Mouse (Mus musculus) c-Kit-positive CD71-negative TER-119-negative erythroid progenitor cells, embryonic 14.5 days (primary cell): Measurements from ENCODE around the gene Prph.
"Not testable (repeated sequence)": the region's sequence is repeated elsewhere in the genome, so short reads cannot be mapped to it uniquely, and the experiment has no call there.

Experiments
- DNase-seq: peaks from one replicate; pipeline ENCODE4 v3.0.0-alpha.2; 2013; ENCODE audit warnings: low read depth

Prph gene

DNA sequence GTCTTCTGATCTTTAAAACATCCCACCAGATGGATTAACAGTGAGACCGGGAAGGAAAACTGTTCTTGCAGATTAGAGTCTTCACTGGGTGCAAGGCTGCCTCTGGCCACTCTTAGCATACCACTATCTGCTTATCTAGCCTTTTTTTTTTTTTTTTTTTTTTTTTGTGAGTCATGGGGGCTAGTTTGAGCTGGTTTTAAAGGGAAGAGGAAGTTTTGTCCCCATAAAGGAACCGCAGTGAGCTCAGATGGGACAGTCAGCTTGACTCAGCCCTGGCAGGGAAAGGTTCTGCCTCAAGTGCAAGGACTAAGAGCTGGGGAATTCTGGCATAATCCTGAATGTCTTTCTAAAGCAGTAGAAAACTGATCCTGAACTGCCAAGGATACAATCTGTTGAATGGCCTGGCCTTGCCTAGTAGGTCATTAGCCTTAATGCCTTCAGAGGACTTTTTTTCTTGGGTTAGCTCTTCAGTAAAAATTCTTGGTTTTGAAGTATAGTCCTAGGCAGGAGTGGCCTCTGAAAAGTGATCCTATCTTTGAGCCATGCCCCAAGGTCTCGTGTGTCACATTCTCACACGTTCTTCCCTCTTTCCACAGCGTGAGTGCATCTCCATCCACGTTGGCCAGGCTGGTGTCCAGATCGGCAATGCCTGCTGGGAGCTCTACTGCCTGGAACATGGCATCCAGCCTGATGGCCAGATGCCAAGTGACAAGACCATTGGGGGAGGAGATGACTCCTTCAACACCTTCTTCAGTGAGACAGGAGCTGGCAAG, 21.3 kb upstream of the Prph start:
- no peak for DNase-seq

DNA sequence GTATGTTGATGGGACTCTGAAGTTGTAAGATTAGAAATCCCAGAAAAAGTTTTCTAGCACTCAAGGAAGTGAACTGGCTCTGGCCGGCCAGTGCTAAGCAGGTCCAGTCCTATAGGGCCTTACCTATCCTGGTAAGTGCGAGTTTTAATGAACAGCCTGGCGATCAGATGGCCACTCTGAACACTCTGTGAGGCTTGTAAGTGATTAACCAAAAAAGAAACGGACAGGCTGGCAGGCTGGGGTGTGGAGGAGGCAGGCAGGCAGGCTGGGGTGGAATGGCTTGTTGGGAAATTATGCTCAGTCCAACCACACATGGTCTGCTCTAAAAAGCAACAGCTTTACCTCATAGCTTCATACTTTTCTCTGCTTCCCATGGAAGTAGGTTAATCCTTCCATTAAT, 19.5 kb upstream of the Prph start:
- no peak for DNase-seq

GRCm38 (mm10) chr15:99036249-99036905, 18.6 kb upstream of the Prph start:
- no peak for DNase-seq

DNA sequence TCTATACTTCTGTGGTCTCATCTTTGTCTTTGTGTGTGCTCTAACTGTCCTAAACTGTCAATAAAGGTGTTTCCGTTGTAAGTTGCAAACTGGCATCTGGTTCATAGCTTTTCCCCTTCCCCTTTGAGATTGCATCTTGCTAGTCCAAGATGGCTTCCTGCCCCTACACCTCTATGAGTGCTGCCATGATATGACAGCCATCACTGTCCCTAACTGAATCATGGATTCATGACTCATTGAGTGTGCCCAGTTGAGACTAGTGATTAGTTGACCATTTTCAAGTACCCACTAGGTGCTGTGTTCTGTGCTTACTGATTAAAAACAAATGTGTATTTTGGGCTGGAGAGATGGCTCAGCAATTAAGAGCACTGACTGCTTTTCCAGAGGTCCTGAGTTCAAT, 16.9 kb upstream of the Prph start:
- DNase-seq: no peak

DNA sequence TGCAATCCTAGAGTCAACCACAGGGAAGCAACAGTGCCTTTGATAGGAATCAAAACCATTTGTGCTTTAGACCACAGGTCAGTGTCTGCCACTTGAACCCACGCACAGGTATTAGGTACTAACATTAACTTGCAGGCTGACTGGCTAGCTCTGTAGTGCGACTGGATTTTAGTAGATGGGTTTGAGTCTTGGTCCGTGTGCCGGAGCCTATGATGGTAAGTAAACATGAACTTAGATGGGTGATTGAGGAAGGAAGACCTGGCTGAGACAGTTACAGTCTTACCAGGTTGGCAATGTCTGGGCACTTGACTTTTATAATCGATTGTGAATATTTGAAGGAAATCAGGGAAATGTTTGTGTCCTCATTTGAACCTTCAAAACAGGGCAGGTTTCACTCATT, 16.2 kb upstream of the Prph start:
- no peak for DNase-seq

DNA sequence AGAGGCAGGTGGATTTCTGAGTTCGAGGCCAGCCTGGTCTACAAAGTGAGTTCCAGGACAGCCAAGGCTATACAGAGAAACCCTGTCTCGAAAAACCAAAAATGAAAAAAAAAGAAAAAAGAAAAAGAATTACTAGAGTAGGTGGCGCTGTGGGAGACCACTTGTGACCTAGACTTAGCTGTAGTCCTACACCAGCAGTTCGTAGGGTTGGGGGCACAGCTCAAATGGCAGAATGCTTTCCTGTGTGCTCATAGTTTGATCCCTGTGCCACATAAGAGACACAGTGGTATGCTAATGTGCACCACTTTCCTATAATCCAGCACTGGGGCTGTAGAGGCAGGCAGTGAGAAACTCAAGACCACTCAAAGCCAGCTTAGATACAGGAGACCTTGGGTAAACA, 15.7 kb upstream of the Prph start:
- DNase-seq: no peak

DNA sequence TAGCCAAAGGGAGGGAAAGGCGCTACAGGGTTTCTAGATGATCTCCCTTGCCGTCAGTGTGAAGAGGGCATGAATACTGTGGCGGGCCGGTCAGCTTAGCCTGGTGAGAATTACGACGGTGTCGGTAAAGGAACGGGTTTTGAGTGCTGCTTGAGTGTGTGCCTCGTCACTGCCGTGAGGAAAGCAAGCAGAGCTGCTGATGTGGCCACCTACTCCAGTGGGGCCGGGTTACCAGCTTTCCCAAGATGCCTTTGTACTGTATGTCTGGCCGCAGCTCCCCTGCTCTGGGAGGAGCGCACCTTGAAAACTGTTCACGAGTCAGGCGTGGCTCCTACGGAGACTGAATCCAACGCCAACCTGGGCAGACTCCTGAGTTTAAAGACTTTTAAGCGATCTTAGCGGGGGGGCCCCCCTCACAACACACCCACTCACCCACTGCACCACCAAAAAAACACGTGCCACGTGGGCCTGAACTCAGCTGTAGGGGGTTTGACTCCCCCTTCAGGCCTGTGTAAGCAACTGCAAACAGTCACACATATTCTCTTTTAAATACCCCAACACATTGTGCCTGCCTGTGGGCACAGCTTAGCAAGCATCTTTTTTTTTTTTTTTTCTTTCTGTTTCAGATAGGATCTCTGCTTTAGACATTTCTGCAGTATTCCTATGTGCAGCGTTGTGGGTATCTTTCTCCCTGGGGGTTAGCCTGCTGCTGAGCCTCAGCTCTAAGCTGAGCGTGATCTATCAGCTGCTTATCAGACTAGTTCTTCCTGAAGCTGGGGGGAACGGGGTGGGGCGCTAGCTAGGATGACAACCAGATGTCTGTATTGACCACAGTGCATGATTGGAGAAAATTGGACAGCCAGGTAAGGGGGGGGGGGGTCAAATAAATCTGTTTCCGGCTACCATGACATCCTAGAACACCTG, 14.7 kb upstream of the Prph start:
- DNase-seq: no peak

GRCm38 (mm10) chr15:99040920-99041856, 13.8 kb upstream of the Prph start:
- no peak for DNase-seq

DNA sequence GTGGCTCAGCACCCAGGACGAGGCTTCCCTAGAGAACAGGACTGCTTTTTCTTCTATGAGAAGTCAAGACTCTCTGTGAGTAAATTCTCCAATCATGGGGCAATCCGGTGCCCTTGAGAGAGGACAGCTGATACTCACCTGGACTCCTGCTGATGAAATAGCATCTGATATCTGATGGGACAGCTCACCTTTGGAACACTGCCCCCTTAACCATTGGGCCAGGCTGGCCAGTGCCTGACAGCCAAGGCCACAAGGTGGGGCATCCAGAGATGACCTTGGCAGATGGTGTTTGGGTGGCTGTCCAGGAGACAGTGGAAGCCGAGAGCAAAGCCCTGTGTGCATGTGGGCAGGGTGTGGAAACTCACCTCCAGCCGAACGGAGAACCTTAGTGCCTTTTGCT, 12.6 kb upstream of the Prph start:
- no peak for DNase-seq

DNA sequence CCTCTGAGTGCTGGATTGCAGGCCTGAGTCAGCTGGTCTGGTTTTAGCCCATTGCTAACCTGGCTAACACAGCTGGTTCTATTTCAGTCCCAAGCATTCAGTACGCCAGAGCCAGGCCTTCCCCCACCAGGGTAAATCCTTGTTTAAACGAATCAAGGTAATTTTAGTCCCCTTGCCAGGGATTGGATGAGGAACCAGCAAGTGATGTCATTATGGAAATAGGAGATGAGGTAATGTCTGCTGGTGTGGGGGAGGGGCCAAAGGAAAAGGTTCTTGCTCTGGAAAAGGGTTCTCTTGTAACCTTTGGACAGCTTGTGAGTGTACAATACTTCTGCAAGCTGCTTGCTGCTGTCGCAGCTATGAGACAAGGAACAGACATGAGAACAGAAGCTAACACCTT, 10.1 kb upstream of the Prph start:
- no peak for DNase-seq

- not testable (repeated sequence) for DNase-seq
These were observed 9.2 kb upstream of the Prph start for GRCm38 (mm10) chr15:99045734-99046133.

- DNase-seq: no peak
These were observed 5.3 kb upstream of the Prph start for GRCm38 (mm10) chr15:99049473-99050253.

DNA sequence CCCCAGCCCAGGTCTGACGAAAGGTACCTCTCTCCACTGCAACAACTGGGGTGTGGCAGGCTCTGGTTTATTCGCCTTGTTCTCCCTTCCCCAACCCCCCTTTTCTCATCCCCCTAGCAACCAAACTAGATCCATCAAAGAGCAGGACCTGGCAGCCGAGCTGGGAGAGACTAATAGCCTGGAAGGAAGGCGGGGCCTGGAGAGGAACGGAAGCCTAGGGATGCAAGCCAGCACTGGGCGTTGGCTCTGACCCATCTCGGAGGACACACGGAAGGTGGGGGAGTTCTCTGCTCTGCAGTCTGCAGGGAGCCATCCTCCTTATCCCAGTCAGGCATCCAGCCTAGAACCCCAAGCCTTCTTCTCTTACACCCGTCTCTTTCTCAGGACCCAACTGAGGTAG, 1.6 kb upstream of the Prph start:
- DNase-seq: no peak

- no peak for DNase-seq
These were observed 562 bp downstream of the Prph start for GRCm38 (mm10) chr15:99055511-99055961.

DNA sequence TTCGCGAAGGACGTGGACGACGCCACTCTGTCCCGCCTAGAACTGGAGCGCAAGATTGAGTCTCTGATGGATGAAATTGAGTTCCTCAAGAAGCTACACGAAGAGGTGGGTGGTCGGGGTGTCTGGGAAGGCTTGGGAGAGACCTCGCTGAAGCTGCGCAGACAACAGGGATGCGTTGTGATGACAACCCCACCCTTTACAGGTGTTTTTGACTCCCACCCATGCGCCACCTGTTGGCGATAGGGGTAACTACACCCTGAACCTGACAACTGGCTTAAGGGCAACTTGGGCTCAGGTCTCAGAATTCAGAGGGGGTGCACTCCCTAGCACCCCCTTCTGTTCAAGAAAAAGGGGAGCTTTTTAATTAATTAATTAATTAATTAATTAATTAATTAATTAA, 1.4 kb downstream of the Prph start:
- no peak for DNase-seq

- no peak for DNase-seq
These were observed 10.7 kb downstream of the Prph start for GRCm38 (mm10) chr15:99065557-99066165.

- no peak for DNase-seq
These were observed 17.0 kb downstream of the Prph start for GRCm38 (mm10) chr15:99071988-99072387.

- DNase-seq: no peak
These were observed 19.1 kb downstream of the Prph start, which contains the start of gene Troap for GRCm38 (mm10) chr15:99074019-99074599. Gene Troap, plus strand, starts transcription at chr15:99074575.

GRCm38 (mm10) chr15:99074600-99075333, 19.8 kb downstream of the Prph start:
- peak; percentile 93 for DNase-seq
